Mouse (Mus musculus) adrenal gland, adult 8-10 months (tissue): ENCODE data around the gene Mybpc2. TPM values are rescaled to one million over a fixed set of nuclear protein-coding genes. Genes with fewer than 3 reads are reported as not detected.

Experiments
- DNase-seq: peaks from one replicate; pipeline ENCODE4 v3.0.0; 2022
- total RNA-seq, 4 experiments: library from RNA; stranded (reverse); gene quantifications; 2 replicates each; pipeline ENCODE4 v1.2.4; 2022

Gene Mybpc2
- total RNA-seq, 4 experiments from 2014 or later, result 0.07 to 0.08 TPM; not detected in 2

DNA sequence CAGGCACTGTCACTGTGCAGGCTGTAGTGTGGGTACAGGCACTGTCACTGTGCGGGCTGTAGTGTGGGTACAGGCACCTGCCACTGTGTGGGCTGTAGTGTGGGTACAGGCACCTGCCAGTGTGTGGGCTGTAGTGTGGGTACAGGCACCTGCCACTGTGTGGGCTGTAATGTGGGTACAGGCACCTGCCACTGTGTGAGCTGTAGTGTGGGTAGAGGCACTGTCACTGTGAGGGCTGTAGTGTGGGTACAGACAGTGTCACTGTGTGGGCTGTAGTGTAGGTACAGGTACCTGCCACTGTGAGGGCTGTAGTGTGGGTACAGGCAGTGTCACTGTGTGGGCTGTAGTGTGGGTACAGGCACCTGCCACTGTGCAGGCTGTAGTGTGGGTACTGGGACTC lies 40.3 kb downstream of the Mybpc2 start:
- no peak for DNase-seq

GRCm38 (mm10) chr7:44482836-44483435 lies 41.5 kb downstream of the Mybpc2 start:
- DNase-seq, result no peak

DNA sequence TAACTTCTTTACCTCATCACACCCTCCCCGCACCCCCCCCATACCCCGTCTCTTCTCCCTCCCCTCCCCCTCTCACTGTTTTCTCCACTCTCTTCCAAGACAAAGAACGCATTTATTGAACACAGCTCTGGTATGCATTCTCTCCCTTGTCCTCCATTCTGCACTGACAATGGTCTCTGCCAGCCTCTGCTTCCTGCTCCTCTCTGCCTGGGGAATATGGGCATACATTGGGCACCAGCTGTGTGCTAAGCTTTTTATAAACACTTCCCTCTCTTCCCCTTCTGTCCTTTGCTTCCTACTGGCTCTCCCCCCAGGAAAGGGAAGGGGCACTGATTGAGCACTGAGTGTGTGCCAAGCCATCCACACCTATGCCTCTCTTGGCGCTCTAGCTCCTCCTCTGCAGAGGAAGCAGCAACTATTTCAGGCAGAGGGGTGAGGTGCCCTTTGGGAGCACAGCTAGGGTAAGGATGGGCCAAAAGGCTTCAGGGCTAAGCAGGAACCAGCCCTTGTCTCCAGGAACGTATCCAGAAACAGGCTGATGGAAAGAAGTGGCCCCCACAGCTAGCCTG lies 49.3 kb downstream of the Mybpc2 start:
- no peak for DNase-seq

DNA sequence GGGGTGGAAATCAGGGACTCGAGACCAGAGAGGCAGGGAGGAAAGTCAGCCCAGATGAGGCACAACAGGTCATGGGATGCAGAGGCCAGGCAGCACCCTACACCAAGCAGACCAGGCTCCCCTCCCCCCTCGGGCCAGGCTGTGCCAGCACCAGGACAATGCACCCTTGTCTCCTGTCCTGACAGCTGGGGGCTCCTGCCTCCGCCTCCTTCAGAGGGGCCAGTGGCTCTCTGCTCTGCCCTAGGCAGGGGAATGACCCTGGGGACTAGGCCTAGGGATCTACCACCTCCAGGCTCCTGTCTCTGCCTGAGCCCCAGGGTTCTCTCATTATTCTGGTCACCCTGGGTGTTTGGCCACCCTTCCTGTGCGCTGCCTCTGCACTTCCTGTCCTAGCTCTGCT lies 50.0 kb downstream of the Mybpc2 start:
- no peak for DNase-seq

DNA sequence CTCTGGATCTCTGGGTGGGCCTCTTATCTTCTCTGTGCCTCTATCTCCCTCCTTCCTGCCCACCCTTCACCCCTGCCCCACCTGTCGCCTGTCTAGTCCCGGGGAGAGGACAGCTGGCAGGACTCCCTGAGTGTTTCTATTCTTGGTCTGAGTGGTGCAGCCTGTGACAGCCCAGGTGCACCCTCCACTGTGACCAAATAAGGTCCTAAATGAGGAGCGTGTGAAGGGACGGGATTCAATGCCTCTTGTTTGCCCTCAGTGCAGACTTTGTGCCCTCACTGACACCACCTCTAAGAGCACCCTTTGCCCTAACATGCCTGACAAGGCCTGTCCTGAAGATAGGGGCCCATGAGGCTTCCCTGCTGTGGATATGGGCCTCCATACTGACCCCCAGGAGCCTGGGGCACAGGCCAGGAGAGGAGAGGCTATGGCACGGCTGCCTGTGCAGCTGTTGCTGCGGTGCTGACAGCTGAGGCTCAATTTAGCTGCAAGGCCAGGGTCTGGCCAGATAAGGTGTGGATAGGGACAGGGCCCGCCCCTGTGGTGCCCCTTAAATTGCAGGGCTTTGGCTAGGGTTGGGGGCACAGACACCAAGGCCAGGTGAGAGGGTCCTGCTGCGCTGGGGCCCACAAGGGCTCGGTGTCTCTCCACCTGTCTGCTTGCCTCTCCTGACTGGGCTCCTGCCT lies 51.4 kb downstream of the Mybpc2 start:
- DNase-seq, result peak; percentile 0

DNA sequence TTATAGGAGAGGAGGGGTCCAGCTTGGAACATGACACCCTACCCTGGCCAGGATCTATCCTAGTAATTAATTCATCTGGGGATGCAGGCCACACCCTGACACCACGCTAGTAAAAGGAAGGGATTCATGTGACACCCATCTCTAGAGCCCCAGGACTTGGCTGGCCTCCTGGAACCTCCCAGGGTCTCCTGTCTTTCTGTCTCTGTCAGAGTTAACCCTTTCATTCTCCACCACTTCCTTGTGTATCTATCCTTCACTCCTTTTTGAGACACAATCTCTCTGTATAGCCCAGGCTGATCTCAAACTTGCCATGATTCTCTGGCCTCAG lies 51.9 kb downstream of the Mybpc2 start:
- no peak for DNase-seq

GRCm38 (mm10) chr7:44471880-44472557 lies 52.4 kb downstream of the Mybpc2 start:
- no peak for DNase-seq

GRCm38 (mm10) chr7:44470696-44471612 lies 53.5 kb downstream of the Mybpc2 start:
- DNase-seq, result no peak

- DNase-seq, result no peak
Measured at GRCm38 (mm10) chr7:44469677-44470675, 54.5 kb downstream of the Mybpc2 start.

DNA sequence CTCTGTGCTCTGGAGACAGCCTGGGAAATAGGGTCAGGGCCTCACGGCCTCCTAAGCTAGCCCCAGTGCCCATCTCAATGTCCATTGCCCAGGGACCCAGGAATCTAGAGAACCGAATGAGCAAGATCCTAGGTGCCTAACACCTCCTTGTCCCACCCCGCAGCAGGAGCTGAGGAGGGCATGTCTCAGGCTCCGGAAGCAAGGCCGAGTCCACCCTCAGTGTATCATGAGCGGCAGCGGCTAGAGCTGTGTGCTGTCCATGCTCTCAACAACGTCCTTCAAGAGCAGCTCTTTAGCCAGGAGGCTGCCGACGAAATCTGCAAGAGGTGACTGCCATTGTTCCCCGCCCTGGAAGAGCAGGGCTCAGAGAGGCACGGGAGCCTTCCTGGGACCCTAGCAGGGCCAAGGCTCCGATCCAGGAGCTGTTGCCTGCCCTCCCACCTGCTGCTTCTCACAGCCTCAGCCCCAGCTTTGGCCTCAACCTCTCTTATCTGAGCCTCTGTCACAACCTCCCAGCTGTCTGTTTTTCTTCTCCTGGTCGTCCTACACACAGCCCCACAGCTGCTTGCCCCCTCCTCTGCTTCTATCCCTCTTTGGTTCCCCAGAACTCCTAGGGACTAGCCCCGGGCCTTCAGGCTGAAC lies 55.7 kb downstream of the Mybpc2 start:
- no peak for DNase-seq

DNA sequence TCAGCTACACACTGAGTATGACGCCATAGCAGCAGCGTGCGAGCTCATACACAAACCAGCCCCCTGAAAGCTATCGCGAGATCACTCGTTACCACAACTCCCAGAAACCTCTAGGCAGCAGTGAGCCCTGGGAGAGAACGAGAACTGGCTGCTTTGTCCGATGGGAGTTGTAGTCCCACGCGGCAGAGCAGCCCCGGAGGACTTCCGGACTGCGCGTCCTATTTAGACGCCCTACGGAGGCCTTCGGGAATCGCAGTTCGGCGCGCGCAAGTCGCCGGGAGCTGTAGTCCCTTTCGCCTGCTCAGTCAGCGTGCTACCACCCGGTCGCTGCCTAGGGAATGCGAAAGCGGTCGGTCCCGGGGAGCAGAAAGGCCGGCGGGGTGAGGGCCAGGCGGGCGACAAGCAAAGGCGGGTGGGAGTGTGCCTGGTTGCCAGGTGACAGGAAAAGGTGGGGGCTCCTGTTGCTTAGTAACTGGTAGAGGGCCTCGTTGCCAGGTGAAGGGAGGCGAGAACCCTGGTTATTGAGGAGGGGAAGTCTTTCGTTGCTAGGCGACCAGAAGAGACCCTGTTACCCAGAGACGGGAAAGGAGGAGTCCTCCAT lies 56.5 kb downstream of the Mybpc2 start, which contains the start of gene Josd2:
TSS of gene Josd2 (plus strand) at position 170 of the 601 bp plus-strand sequence.
- peak; percentile 97 for DNase-seq

DNA sequence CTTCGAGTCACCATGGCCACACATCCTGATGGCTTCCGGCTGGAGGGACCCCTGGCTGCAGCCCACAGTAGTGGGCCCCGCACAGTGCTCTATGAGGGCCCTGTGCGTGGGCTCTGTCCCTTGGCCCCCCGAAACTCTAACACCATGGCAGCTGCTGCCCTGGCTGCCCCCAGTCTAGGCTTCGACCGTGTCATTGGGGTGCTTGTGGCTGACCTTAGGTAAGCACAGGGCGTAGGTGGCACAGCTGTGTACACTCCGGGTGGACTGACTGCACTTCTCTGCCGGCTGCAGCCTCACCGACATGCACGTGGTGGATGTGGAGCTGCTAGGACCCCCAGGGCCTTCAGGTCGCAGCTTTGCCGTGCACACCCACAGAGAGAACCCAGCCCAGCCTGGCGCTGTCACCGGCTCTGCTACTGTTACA lies 57.6 kb downstream of the Mybpc2 start:
- DNase-seq, result no peak

- DNase-seq, result no peak
Measured at GRCm38 (mm10) chr7:44466006-44466887, 58.2 kb downstream of the Mybpc2 start.

DNA sequence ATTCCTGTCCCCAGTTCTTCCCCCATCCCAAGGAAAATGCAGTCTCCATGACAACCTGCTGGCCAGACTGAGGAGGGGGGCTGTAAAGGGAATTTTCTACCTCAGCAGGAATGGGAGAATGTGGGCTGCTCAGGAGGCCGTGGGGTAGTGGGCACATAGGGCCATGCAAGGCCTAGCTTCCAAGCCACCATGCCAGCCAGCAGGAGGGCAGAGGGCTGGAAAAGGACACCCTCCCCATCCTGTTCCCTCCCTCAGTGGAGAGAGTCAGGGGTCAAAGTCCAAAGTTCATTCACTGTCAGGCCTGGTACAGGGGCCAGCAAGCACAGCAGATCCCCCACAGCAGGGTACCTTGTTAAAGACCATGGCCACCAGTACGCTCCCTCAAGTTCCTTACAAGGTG lies 59.3 kb downstream of the Mybpc2 start, which contains the start of gene Aspdh:
TSS of gene Aspdh (plus strand) at position 281 of the 400 bp plus-strand sequence.
- DNase-seq, result no peak

- no peak for DNase-seq
Measured at GRCm38 (mm10) chr7:44464511-44464910, 59.9 kb downstream of the Mybpc2 start.

- no peak for DNase-seq
Measured at GRCm38 (mm10) chr7:44463556-44464225, 60.8 kb downstream of the Mybpc2 start.

DNA sequence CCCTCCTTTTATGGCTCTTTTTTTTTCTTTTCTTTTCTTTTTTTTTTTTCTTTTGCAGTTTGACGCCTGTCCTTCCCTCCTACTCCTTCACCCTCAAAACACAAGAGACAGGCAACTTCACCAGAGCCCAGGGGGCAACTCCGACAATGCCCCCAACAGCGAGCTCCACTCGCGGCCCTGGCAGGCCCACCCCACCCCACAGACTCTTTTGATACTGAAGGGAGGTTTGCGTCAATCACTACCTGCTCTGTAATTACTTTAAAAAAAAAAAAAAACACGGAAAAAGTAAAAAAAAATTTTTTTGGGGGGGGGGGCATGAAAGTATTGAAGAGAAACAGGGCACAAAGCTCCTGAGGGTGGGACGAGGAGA lies 61.4 kb downstream of the Mybpc2 start:
- no peak for DNase-seq
